Mouse (Mus musculus): ENCODE measurements at regions not wholly inside any gene's neighbourhood (a gene's known extent, or its start where the extent isn't known, plus 50 kb on each side); places are given as distances from the start of the nearest gene placed in this dataset.

DNA sequence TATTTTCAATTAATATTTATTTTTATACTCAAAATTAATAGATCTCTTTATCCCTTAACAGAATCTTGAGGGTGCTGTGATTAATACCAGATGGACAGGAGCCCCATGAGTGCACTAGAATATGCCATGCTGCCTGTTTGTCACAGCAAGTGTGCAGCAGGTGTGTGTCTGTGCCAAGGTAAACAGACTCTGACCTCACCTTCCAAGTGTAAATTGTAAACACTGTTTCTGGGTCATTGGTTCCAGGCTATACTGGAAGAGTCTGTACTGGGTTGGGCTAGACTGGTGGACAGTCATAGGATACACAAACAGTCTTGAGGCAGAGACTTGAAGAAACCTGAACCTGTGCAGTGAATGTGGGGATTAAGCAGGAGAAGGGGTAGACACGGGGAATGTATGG, 422.2 kb downstream of the Gm21833 start:
- no peak for DNase-seq (ENCODE audit: extremely low spot score in 1 of 2, low spot score in 1 of 2)

- DNase-seq (ENCODE audit: extremely low spot score in 1 of 2, low spot score in 1 of 2): peak in 1 of 2 experiments; percentile 6
Measured at GRCm38 (mm10) chr16:83254183-83254582, 426.0 kb downstream of the Gm21833 start.

GRCm38 (mm10) chr16:83271869-83272268, 443.7 kb downstream of the Gm21833 start:
- no peak for DNase-seq (ENCODE audit: extremely low spot score in 1 of 2, low spot score in 1 of 2)

DNA sequence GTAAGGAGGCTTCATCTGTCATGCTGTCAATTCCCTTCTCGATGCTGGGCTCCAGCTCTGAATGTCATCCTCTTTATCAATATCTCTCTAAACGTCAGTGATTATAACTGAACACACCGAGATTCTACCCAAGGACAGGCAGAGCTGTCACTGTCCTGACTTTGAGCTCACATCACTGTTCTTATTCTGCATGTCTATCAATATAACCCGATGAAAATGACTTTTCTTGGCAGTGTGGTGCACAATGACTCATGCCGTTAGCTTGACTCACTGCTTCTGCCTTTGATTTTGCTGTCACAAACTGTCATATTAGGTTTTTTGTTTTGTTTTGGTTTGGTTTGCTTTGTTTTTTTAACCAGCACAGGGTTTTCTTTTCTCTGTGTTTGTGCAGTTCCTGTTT, 488.1 kb downstream of the Gm21833 start:
- DNase-seq (ENCODE audit: extremely low spot score in 1 of 2, low spot score in 1 of 2): peak in 1 of 2 experiments; percentile 26

GRCm38 (mm10) chr16:83326826-83327225, 498.6 kb downstream of the Gm21833 start:
- no peak for DNase-seq (ENCODE audit: extremely low spot score in 1 of 2, low spot score in 1 of 2)

DNA sequence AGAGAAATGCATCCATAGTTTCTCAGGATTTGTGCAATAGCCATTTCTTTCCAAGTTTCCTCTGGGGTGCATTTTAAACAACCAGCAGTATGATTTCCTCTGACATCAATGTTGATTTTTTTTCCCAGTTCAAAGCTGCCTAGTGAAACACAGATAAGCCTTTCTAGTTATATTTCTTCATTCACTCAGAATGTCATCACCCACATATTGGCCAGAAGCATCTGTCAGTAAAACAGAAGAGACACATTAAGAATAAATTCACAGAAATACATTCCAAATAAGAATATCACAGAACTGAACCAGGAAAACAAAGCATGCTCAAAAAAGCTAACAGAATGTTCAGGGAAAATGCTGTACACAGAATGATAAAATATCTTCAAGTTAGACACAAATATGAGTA, 522.9 kb downstream of the Gm21833 start:
- peak; percentile 1 to 28 for DNase-seq (ENCODE audit: extremely low spot score in 1 of 2, low spot score in 1 of 2)

DNA sequence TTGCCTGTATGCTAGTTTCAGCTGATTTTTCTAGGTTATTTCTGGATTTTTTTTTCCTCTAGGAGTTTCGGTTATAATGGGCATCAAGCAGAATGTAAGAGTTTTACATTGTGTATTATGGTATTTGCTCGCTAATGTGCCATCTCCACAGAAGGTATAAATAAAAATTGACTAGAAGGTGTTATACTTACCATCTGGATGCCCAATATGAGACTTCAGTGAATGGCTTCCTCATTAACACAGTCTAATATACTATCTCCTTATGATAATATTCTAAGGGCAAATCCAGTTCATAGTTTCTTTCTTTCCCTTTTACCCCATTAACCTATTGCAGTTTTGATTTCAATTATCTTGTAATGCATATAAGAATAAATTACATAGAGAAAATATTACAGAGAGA, 566.4 kb downstream of the Gm21833 start:
- no peak for DNase-seq (ENCODE audit: extremely low spot score in 1 of 2, low spot score in 1 of 2)

GRCm38 (mm10) chr16:83420676-83421075, 592.5 kb downstream of the Gm21833 start:
- DNase-seq (ENCODE audit: extremely low spot score in 1 of 2, low spot score in 1 of 2): peak; percentile 57 to 73

- DNase-seq (ENCODE audit: extremely low spot score in 1 of 2, low spot score in 1 of 2): no peak
Measured at GRCm38 (mm10) chr16:83423096-83423495, 594.9 kb downstream of the Gm21833 start.

Data from frontal cortex, adult 2 months (tissue).